Mouse (Mus musculus) lung, adult 2 months (tissue): Measurements from ENCODE around the gene Tsr3.

ENCODE experiments used
- CTCF ChIP-seq: fragments of 200-500 bp; IDR thresholded peaks from 2 replicates; pipeline ENCODE4 v1.5.1; 2011; ENCODE audit warnings: mild to moderate bottlenecking, low read length, control low read depth; ENCODE audit not compliant: insufficient read depth
- POLR2A ChIP-seq: fragments of 200-500 bp; IDR thresholded peaks from 2 replicates; pipeline ENCODE4 v1.6.1; 2011; ENCODE audit warnings: low read depth, mild to moderate bottlenecking, control low read depth, low read length, borderline replicate concordance; ENCODE audit errors: extremely low read depth

- TF ChIP-seq POLR2A (no peak), CTCF (no peak)
Observed at GRCm38 (mm10) chr17:25248033-25248750, 8.2 kb downstream of the Tsr3 start.
